Mouse (Mus musculus) small intestine, adult 2 months (tissue): Measurements from ENCODE around the gene Prr13. TPM values are rescaled to one million over a fixed set of nuclear protein-coding genes. Genes with fewer than 3 reads are reported as not detected.

Experiments
- H3K27ac ChIP-seq: fragments of 200-500 bp; 2 replicates; pipeline ENCODE4 v1.5.1; 2012; ENCODE audit warnings: low read depth, low read length, control low read depth, inconsistent platforms; ENCODE audit not compliant: insufficient read depth
- H3K27me3 ChIP-seq: fragments of 200-500 bp; 2 replicates; pipeline ENCODE4 v1.6.1; 2012; ENCODE audit warnings: mild to moderate bottlenecking, moderate library complexity, low read length, inconsistent platforms; ENCODE audit not compliant: control insufficient read depth, insufficient read depth
- H3K36me3 ChIP-seq: fragments of 200-500 bp; 2 replicates; pipeline ENCODE4 v1.6.1; 2012; ENCODE audit warnings: mild to moderate bottlenecking, low read length, control low read depth, inconsistent platforms; ENCODE audit not compliant: control insufficient read depth, insufficient read depth
- H3K4me1 ChIP-seq: fragments of 200-500 bp; 2 replicates; pipeline ENCODE4 v1.6.1; 2012; ENCODE audit warnings: low read length, inconsistent platforms, mixed read lengths; ENCODE audit not compliant: control insufficient read depth, insufficient read depth, insufficient read length
- H3K4me3 ChIP-seq: fragments of 200-500 bp; 2 replicates; pipeline ENCODE4 v1.5.1; 2012; ENCODE audit warnings: low read depth, mild to moderate bottlenecking, control low read depth, inconsistent platforms, low read length, moderate library complexity
- CTCF ChIP-seq: fragments of 200-500 bp; IDR thresholded peaks from 2 replicates; pipeline ENCODE4 v1.5.1; 2012; ENCODE audit warnings: low read depth, mild to moderate bottlenecking, control low read depth, inconsistent platforms, low read length, moderate library complexity, mixed read lengths; ENCODE audit not compliant: insufficient replicate concordance, insufficient read length; ENCODE audit errors: extremely low read depth
- POLR2A ChIP-seq: fragments of 200-500 bp; IDR thresholded peaks from 2 replicates; pipeline ENCODE4 v1.6.1; 2012; ENCODE audit warnings: low read depth, mild to moderate bottlenecking, control low read depth, inconsistent platforms, low read length, moderate library complexity
- WGBS: fragments of 180-500 bp; shearing (Covaris S2); methylation state at CpG from one replicate; pipeline ENCODE4 v1.1.7; 2018; 5-methylcytosine and 5-hydroxymethylcytosine counted together
- polyA plus RNA-seq: library from polyadenylated mRNA; depleted of rRNA; stranded (reverse); fragments of >200 nt; gene quantifications from 2 replicates; pipeline ENCODE4 v1.2.3, GENCODE M21; 2012

The Prr13 gene
- polyA plus RNA-seq, 1 experiment = 585 TPM

- no peak for TF ChIP-seq CTCF
- H3K4me1 ChIP-seq = peaks cover 4% of the 10 kb centered on the region; the same call in 1 of the 2 replicates
- H3K27ac ChIP-seq = peak overlapping the region; percentile 76
- H3K4me3 ChIP-seq = peak overlapping the region; percentile 98
- 1% methylated on average over 42 of the region's 67 CpGs for WGBS
- H3K36me3 ChIP-seq = peaks cover 28% of the 10 kb centered on the region
- no peaks in the 10 kb centered on the region for H3K27me3 ChIP-seq
Measured at GRCm38 (mm10) chr15:102470605-102471294, 11.9 kb downstream of the Prr13 start.

DNA sequence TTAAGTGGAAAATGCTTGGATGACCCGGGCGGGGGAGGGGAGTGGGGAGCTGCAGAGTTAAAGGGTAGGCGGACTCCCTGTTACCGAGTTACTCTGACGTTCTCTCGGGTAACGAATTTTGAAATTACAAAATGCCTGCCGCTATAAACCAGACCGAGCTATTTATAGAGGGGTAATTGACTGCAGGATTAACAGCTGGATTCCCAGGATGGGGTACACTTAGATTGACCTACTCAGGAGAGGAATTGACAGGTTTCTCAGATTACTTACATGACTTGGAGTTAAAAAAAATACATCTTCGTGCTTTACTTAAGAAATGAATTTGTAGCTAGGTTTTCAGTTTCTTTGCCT, 12.4 kb downstream of the Prr13 start:
- no peak overlapping the region; the same call in 1 of the 2 replicates for H3K27ac ChIP-seq
- peak overlapping the region; percentile 98 for H3K4me3 ChIP-seq
- peaks cover 4% of the 10 kb centered on the region; the same call in 1 of the 2 replicates for H3K4me1 ChIP-seq
- H3K27me3 ChIP-seq = no peaks in the 10 kb centered on the region
- TF ChIP-seq POLR2A = no peak
- TF ChIP-seq CTCF = no peak
- peaks cover 33% of the 10 kb centered on the region for H3K36me3 ChIP-seq
- under 1% methylated on average over 10 of the region's 10 CpGs for WGBS

- H3K4me1 ChIP-seq = peaks cover 4% of the 10 kb centered on the region; the same call in 1 of the 2 replicates
Measured at GRCm38 (mm10) chr15:102471727-102472126, 12.9 kb downstream of the Prr13 start.

GRCm38 (mm10) chr15:102473246-102473645, 14.4 kb downstream of the Prr13 start:
- H3K27ac ChIP-seq = no peak overlapping the region
- no peak for TF ChIP-seq POLR2A
- no peak for TF ChIP-seq CTCF
- H3K27me3 ChIP-seq = no peaks in the 10 kb centered on the region
- no peak overlapping the region for H3K4me3 ChIP-seq
- 46% methylated on average over 2 of the region's 2 CpGs for WGBS
- peaks cover 42% of the 10 kb centered on the region for H3K36me3 ChIP-seq
- peaks cover 4% of the 10 kb centered on the region; the same call in 1 of the 2 replicates for H3K4me1 ChIP-seq

More at GRCm38 (mm10) chr15:102471727-102472126, 12.9 kb downstream of the Prr13 start:
- Histone ChIP-seq H3K4me3 (no peak overlapping the region), H3K27ac (no peak overlapping the region), H3K36me3 (peaks cover 36% of the 10 kb centered on the region), H3K27me3 (no peaks in the 10 kb centered on the region)
- TF ChIP-seq CTCF = no peak
- no peak for TF ChIP-seq POLR2A

GRCm38 (mm10) chr15:102474520-102474919, 15.7 kb downstream of the Prr13 start:
- Histone ChIP-seq H3K27me3 (no peaks in the 10 kb centered on the region), H3K36me3 (peaks cover 45% of the 10 kb centered on the region), H3K27ac (no peak overlapping the region), H3K4me3 (no peak overlapping the region), H3K4me1 (peaks cover 4% of the 10 kb centered on the region; the same call in 1 of the 2 replicates)
- TF ChIP-seq CTCF (no peak), POLR2A (no peak)
- 85% methylated on average over 2 of the region's 2 CpGs for WGBS

DNA sequence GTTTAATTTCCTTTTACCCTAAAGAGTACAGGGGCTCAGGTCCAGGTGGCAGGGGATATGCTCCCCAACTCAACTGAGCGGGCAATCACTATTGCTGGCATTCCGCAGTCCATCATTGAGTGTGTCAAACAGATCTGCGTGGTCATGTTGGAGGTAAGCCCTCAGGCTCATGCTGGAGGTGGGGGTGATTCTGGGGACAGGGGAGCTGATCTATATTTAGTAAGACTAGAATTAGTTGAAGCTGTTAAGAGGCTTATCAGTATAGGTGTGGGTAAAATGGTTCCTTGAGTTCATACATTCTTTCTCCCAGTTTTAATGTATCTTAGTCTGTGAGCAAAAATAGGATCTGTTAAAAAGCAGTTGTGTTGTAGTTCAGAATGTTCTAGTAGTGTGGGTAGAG, 24.3 kb downstream of the Prr13 start:
- WGBS = 93% methylated on average over 3 of the region's 3 CpGs
- Histone ChIP-seq H3K36me3 (peaks cover 67% of the 10 kb centered on the region), H3K4me3 (no peak overlapping the region), H3K4me1 (no peaks in the 10 kb centered on the region), H3K27me3 (no peaks in the 10 kb centered on the region), H3K27ac (no peak overlapping the region)
- no peak for TF ChIP-seq POLR2A
- no peak for TF ChIP-seq CTCF

- H3K36me3 ChIP-seq = peaks cover 67% of the 10 kb centered on the region
- H3K4me1 ChIP-seq = no peaks in the 10 kb centered on the region
- H3K27me3 ChIP-seq = no peaks in the 10 kb centered on the region
- TF ChIP-seq CTCF (no peak), POLR2A (no peak)
- 90% methylated on average over 12 of the region's 12 CpGs for WGBS
- H3K4me3 ChIP-seq = no peak overlapping the region
- no peak overlapping the region for H3K27ac ChIP-seq
Measured at GRCm38 (mm10) chr15:102485853-102486252, 27.0 kb downstream of the Prr13 start.
